Mouse (Mus musculus) midbrain, embryonic 10.5 days (tissue): Measurements from ENCODE around the gene Kcnh1. TPM values are rescaled to one million over a fixed set of nuclear protein-coding genes. Genes with fewer than 3 reads are reported as not detected.

Experiments
- DNase-seq: peaks from one replicate; pipeline ENCODE4 v3.0.0-alpha.2; 2017; ENCODE audit warnings: low spot score
- H3K27ac ChIP-seq: fragments of 300-500 bp; sonication (generic); replicated peaks from 2 replicates; pipeline ENCODE4 v1.5.1; 2016; ENCODE audit warnings: mild to moderate bottlenecking
- H3K27me3 ChIP-seq: fragments of 300-500 bp; sonication (generic); 2 replicates; pipeline ENCODE4 v1.6.1; 2016; ENCODE audit warnings: low read depth, mild to moderate bottlenecking; ENCODE audit not compliant: poor library complexity, severe bottlenecking
- H3K36me3 ChIP-seq: fragments of 300-500 bp; sonication (generic); 2 replicates; pipeline ENCODE4 v1.6.1; 2016; ENCODE audit warnings: mild to moderate bottlenecking, moderate library complexity
- H3K4me1 ChIP-seq: fragments of 300-500 bp; sonication (generic); 2 replicates; pipeline ENCODE4 v1.6.1; 2016
- H3K4me3 ChIP-seq: fragments of 300-500 bp; sonication (generic); 2 replicates; pipeline ENCODE4 v1.5.1; 2016; ENCODE audit warnings: mild to moderate bottlenecking, moderate library complexity
- H3K9me3 ChIP-seq: fragments of 300-500 bp; sonication (generic); replicated peaks from 2 replicates; pipeline ENCODE4 v1.6.1; 2016; ENCODE audit warnings: mild to moderate bottlenecking
- WGBS: fragments of 180-500 bp; shearing (Covaris S2); methylation state at CpG from one replicate; pipeline ENCODE4 v1.1.7; 2016; 5-methylcytosine and 5-hydroxymethylcytosine counted together
- polyA plus RNA-seq: library from polyadenylated mRNA; unstranded; fragments of >200 nt; fragmentation: Nextera tagmentation; extraction: Ambion mirVana; gene quantifications from 2 replicates; pipeline ENCODE4 v1.2.1, GENCODE M21; 2016

Gene Kcnh1
- polyA plus RNA-seq, 1 experiment from 2014 or later, result 0.32 TPM

GRCm38 (mm10) chr1:192463732-192464131 lies 273.2 kb downstream of the Kcnh1 start:
- Histone ChIP-seq H3K27me3 (no peaks in the 10 kb centered on the region), H3K36me3 (no peaks in the 10 kb centered on the region), H3K9me3 (no peaks in the 10 kb centered on the region), H3K27ac (no peak overlapping the region), H3K4me3 (no peak overlapping the region), H3K4me1 (no peaks in the 10 kb centered on the region)
- no peak for DNase-seq
- 86% methylated on average over 4 of the region's 4 CpGs for whole genome bisulfite sequencing

- Histone ChIP-seq H3K27me3 (no peaks in the 10 kb centered on the region), H3K36me3 (no peaks in the 10 kb centered on the region), H3K9me3 (no peaks in the 10 kb centered on the region), H3K4me1 (no peaks in the 10 kb centered on the region), H3K4me3 (no peak overlapping the region), H3K27ac (no peak overlapping the region)
- 63% methylated on average over 4 of the region's 4 CpGs for WGBS
- no peak for DNase-seq
Observed at GRCm38 (mm10) chr1:192472366-192472765, 281.8 kb downstream of the Kcnh1 start.

DNA sequence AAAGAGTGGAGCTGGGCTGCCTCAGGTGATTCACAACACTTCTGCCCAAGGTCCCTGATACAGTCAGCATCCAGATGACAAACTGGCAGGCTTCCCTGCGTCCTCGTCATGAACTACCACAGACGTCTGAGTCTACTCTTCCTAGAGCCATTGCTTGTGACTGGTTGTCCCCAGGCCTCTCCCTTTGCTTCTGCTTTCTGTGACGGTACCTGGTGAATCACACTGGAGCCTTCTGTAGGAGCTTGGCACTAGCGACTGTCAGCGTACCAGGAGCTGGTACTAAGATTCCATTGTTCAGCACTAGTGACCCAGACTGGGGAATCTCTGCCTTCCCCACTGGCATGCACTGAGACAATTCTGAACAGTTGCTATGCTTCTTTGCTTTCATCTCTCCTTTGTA lies 282.6 kb downstream of the Kcnh1 start:
- Histone ChIP-seq H3K36me3 (no peaks in the 10 kb centered on the region), H3K9me3 (no peaks in the 10 kb centered on the region), H3K4me3 (no peak overlapping the region), H3K4me1 (no peaks in the 10 kb centered on the region), H3K27me3 (no peaks in the 10 kb centered on the region), H3K27ac (no peak overlapping the region)
- 90% methylated on average over 6 of the region's 6 CpGs for WGBS
- no peak for DNase-seq

GRCm38 (mm10) chr1:192476704-192477103 lies 286.1 kb downstream of the Kcnh1 start:
- no peaks in the 10 kb centered on the region for H3K9me3 ChIP-seq
- no peak overlapping the region for H3K27ac ChIP-seq
- WGBS, result 85% methylated on average over 7 of the region's 7 CpGs
- H3K4me1 ChIP-seq, result no peaks in the 10 kb centered on the region
- H3K36me3 ChIP-seq, result no peaks in the 10 kb centered on the region
- H3K27me3 ChIP-seq, result no peaks in the 10 kb centered on the region
- DNase-seq, result no peak
- no peak overlapping the region for H3K4me3 ChIP-seq

DNA sequence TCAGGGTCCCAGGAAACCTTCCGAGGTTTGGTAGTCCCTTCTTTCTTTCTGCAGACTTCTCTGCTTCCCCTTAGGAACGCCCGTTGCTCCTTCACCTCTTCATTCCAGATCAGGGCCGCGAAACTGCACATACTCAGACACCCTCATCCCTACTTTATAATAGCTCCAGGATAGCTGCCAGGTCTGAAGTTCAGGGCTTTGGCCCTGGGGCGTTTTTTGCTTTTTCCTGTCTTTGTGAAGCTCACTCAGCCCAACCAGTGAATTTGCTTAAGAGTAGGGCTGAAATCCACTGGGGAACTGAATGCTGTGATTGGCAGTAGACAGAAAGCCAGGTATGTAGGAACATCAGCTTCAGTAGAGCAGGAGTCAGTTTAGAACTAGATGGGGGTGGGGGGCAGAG lies 287.0 kb downstream of the Kcnh1 start:
- H3K36me3 ChIP-seq, result no peaks in the 10 kb centered on the region
- no peaks in the 10 kb centered on the region for H3K4me1 ChIP-seq
- DNase-seq, result no peak
- H3K27me3 ChIP-seq, result no peaks in the 10 kb centered on the region
- H3K4me3 ChIP-seq, result no peak overlapping the region
- no peak overlapping the region for H3K27ac ChIP-seq
- H3K9me3 ChIP-seq, result no peaks in the 10 kb centered on the region
- 87% methylated on average over 6 of the region's 6 CpGs for WGBS

DNA sequence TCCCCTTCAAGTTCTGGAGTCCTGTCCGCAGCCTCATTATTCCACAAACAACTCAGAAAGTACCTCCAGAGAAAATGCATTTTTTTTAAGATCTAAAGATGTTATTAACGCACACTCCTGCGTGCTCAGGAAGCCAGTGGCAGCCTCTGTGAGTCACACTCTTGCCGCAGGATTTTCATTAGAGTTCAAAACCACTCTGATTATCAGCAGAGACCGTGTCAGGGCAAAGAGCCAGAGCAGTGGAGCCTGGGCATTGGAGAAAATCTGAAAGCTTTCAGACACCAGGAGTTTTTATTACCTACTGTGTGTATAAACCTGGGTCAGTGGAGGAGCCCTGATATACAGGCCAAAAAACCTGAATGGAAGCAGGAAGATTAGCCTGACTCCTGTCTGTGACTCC lies 287.6 kb downstream of the Kcnh1 start:
- Histone ChIP-seq H3K4me1 (no peaks in the 10 kb centered on the region), H3K27ac (no peak overlapping the region), H3K4me3 (no peak overlapping the region), H3K27me3 (no peaks in the 10 kb centered on the region), H3K9me3 (no peaks in the 10 kb centered on the region), H3K36me3 (no peaks in the 10 kb centered on the region)
- no peak for DNase-seq
- 90% methylated on average over 5 of the region's 5 CpGs for WGBS

DNA sequence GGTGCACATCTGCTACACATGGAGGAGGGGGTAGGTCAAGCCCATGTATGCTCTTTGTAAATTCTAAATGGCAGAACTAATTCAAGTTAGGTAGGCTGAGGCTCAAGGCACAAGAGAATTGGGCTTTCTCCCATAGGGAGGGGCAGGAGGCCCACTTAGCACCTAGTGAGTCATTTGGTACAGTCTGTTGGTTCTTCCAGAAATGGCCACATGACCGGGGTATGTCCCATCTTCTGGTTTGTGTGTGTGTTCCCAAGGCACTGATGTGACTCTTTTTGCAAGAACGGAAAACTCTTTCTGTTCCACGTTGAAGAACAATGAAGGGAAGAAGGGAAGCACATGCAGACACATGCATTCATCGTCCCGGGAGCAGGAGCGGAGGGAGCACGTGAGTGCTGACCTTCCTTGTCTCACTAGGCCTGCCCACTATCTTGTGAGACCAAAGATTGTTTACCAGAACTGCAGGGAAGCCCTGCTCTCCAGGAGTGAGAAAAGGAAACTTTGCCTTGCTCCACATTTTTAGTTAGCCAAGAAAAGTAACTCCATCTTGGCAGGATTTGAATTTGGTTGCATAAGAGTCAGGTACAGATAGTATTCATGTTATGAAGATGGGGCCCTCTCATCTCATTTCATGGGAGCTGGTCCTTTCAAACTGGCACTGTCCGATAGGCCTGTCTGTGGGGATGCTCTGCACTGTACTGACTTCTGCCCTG lies 289.7 kb downstream of the Kcnh1 start:
- Histone ChIP-seq H3K27ac (no peak overlapping the region), H3K9me3 (no peaks in the 10 kb centered on the region), H3K27me3 (no peaks in the 10 kb centered on the region), H3K36me3 (no peaks in the 10 kb centered on the region), H3K4me1 (no peaks in the 10 kb centered on the region), H3K4me3 (no peak overlapping the region)
- no peak for DNase-seq
- 86% methylated on average over 8 of the region's 8 CpGs for WGBS

- Histone ChIP-seq H3K4me1 (no peaks in the 10 kb centered on the region), H3K36me3 (no peaks in the 10 kb centered on the region), H3K9me3 (no peaks in the 10 kb centered on the region), H3K27ac (no peak overlapping the region), H3K4me3 (no peak overlapping the region), H3K27me3 (no peaks in the 10 kb centered on the region)
- DNase-seq, result no peak
Observed at GRCm38 (mm10) chr1:192481446-192481845, 290.9 kb downstream of the Kcnh1 start.

DNA sequence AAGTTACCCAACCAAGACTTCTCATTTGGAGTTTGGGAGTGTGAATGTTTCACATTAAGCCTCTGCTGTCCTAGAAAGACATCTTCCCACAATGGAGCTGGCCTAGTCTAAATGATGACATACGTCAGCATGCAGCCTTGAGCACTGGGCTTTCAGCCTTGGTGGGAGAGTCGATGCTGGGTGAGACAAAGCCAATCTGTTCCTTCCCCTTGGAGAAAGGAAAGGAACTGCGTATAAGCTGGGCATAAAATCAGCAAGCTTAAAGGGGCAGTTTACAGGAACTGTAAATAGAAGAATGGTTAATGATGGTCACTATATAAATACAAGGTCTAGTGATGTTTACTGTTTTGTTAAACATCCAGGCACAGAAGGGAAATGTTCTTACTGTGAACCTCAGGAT lies 294.5 kb downstream of the Kcnh1 start:
- WGBS, result 86% methylated on average over 3 of the region's 3 CpGs
- no peaks in the 10 kb centered on the region for H3K4me1 ChIP-seq
- no peak overlapping the region for H3K4me3 ChIP-seq
- H3K36me3 ChIP-seq, result no peaks in the 10 kb centered on the region
- no peaks in the 10 kb centered on the region for H3K9me3 ChIP-seq
- no peak overlapping the region for H3K27ac ChIP-seq
- no peak for DNase-seq
- H3K27me3 ChIP-seq, result no peaks in the 10 kb centered on the region

DNA sequence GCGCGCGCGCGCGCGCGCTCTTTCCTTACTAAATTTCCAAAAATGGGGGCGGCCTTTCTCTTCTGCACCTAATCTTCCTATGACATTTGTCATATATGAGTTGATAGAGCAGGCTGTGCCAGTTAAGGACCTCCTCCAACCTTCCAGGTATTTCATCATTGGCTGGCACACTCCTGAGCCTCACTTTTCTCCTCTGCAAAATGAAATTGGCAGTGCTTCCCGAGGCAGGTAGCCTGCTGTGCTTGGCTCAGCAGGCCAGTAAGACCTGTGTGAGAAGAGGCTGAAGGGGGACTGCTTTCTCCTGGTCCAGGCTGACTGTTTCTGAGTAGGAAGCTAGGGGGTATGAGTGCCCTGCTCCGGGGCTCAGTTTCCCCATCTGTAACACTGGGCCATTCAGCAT lies 297.0 kb downstream of the Kcnh1 start:
- no peak overlapping the region for H3K4me3 ChIP-seq
- DNase-seq, result no peak
- H3K4me1 ChIP-seq, result no peaks in the 10 kb centered on the region
- WGBS, result 93% methylated on average over 11 of the region's 11 CpGs
- H3K27me3 ChIP-seq, result no peaks in the 10 kb centered on the region
- H3K36me3 ChIP-seq, result no peaks in the 10 kb centered on the region
- H3K27ac ChIP-seq, result no peak overlapping the region
- no peaks in the 10 kb centered on the region for H3K9me3 ChIP-seq

- no peaks in the 10 kb centered on the region for H3K27me3 ChIP-seq
- 83% methylated on average over 13 of the region's 13 CpGs for WGBS
- H3K36me3 ChIP-seq, result no peaks in the 10 kb centered on the region
- H3K4me3 ChIP-seq, result no peak overlapping the region
- DNase-seq, result no peak
- no peaks in the 10 kb centered on the region for H3K9me3 ChIP-seq
- no peak overlapping the region for H3K27ac ChIP-seq
- no peaks in the 10 kb centered on the region for H3K4me1 ChIP-seq
Observed at GRCm38 (mm10) chr1:192489908-192490825, 299.6 kb downstream of the Kcnh1 start.

DNA sequence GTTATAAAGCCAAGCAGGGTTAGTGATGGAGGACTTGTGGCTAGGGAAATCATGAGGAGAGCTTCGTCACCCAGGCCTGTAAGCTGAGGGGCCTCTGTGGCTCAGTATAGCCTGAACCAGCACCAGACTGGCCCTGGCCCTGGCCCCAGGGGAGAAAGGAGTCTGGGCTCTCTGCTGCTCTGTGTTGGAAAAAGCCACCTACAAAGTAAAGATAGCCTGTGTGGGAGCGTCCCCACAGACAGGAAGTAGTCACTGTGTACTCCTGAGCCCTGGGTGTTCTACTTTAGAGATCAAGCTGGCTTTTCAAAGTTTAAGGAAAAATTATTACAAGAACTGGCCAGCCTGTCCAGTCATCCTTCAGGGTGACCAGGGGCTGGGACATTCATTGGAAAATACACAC lies 306.9 kb downstream of the Kcnh1 start:
- H3K27me3 ChIP-seq, result no peaks in the 10 kb centered on the region
- H3K36me3 ChIP-seq, result no peaks in the 10 kb centered on the region
- no peak for DNase-seq
- H3K9me3 ChIP-seq, result no peaks in the 10 kb centered on the region
- H3K27ac ChIP-seq, result no peak overlapping the region
- 80% methylated on average over 2 of the region's 2 CpGs for WGBS
- no peaks in the 10 kb centered on the region for H3K4me1 ChIP-seq
- H3K4me3 ChIP-seq, result no peak overlapping the region

DNA sequence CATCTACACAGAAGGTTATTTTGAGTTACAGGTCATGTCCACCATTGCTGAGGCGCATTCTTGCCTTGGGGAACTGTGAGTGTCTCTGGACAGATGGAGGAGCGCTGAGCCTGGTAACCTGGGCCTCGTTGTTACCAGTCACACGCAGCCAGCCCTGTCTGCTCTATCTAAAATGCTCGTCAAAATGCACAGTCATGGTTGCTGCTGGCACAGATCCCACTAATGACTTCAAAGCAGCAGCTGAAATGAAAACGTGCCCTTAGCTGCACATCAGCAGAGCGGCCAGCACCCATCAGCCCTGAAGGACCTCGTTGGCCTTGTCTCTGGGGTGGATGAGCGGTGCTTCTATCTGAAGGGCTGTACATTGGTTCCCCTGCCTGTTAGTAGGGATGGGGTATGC lies 311.4 kb downstream of the Kcnh1 start:
- DNase-seq, result no peak
- Histone ChIP-seq H3K4me3 (no peak overlapping the region), H3K4me1 (no peaks in the 10 kb centered on the region), H3K9me3 (no peaks in the 10 kb centered on the region), H3K27me3 (no peaks in the 10 kb centered on the region), H3K36me3 (no peaks in the 10 kb centered on the region), H3K27ac (no peak overlapping the region)
- 90% methylated on average over 9 of the region's 9 CpGs for WGBS
